In the genomic region with DNA sequence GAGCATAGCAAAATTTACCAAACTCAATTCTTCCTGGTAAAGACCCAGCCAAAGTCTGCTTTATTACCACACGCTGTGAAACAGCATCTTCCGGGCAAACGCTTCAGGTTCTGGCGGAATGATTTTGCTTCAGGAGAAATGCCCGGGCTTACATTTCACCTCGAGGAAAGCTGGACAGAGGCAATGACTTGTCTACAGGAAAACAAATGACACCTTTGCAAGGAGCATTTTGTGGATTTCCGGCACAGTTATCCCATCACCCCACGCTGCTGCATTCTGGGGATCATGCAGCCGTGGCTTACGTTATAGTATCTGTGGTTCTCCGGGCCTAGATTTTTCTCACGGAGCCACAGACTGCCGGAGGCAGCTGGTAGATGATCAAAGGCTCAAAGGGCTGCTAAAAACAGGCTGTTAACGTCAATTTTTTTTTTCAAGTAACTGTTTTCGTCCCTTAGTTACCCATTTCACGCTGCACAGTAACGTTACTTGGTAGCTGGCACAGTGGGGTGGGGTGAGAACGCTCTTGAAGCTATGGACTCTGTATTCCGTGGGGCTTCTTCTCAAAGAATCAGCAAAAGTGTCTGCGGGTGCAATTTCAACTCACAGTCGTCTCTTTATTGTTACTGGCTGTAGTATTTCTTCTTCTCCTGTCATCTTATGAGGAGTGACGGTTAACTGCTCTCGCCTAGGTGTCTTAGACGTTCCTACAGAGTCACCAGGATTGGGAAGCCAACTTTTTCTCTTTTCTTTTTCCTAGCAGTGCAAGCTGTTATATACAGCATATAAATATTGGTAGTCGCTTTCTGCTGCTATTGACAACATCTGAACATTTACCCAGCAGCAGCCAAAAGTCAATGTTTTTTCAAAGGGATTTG, we compare ENCODE assay signal across 13 mouse cellular contexts.
DNase-seq lines count a peak whose midpoint lies in the region; ATAC-seq and TF ChIP-seq lines count a peak whose summit lies in the region.
"Had no signal": no experiment of that assay in that cellular context is flagged by ENCODE, and none has a peak within 500 bp of the region (broad histone marks: within the 10 kb centered on the region; RNA-seq: fewer than 3 reads in every experiment).

No protein-coding gene starts in this region.

- no peak overlapping the region for H3K4me3 ChIP-seq in cerebellum, adult 2 months (replicated peaks; ENCODE audit: insufficient read depth, low read depth, low read length)
- H3K4me3 ChIP-seq in hindbrain, embryonic 16.5 days (ENCODE audit: low read length): no peak overlapping the region
- H3K4me3 ChIP-seq in hindbrain, embryonic 12.5 days: no peak overlapping the region
- no peak overlapping the region for H3K4me3 ChIP-seq in lung, postnatal 0 days (ENCODE audit: low read depth, low read length)
- H3K4me3 ChIP-seq: erythroblast, embryonic 14.5 days had no signal

- no peaks in the 10 kb centered on the region for H3K9me3 ChIP-seq in hindbrain, embryonic 16.5 days (ENCODE audit: control insufficient read depth, low read length)
- H3K9me3 ChIP-seq in hindbrain, embryonic 12.5 days (replicated peaks): no peaks in the 10 kb centered on the region
- H3K9me3 ChIP-seq in lung, postnatal 0 days (ENCODE audit: low read length): no peaks in the 10 kb centered on the region

- no peak for TF ChIP-seq POLR2A in cerebellum, adult 2 months (IDR thresholded peaks at IDR 0.05; ENCODE audit: borderline replicate concordance, insufficient read depth, low read length)

- no peak overlapping the region for H3K27ac ChIP-seq in cerebellum, adult 2 months (ENCODE audit: insufficient read depth, low read length)
- no peak overlapping the region for H3K27ac ChIP-seq in hindbrain, embryonic 16.5 days (ENCODE audit: low read depth, low read length)
- H3K27ac ChIP-seq in hindbrain, embryonic 12.5 days: no peak overlapping the region
- H3K27ac ChIP-seq in lung, postnatal 0 days (ENCODE audit: low read length): no peak overlapping the region

- 22% methylated on average over 25 of the region's 25 CpGs for WGBS in cerebellum, adult 2 months
- 50% methylated on average over 25 of the region's 25 CpGs for WGBS in hindbrain, embryonic 16.5 days
- 71% methylated on average over 25 of the region's 25 CpGs for WGBS in hindbrain, embryonic 12.5 days
- 50% methylated on average over 25 of the region's 25 CpGs for WGBS in lung, postnatal 0 days

- H3K4me2 ChIP-seq in hindbrain, embryonic 16.5 days (ENCODE audit: low read length): peak overlapping the region; percentile 28
- no peak overlapping the region for H3K4me2 ChIP-seq in hindbrain, embryonic 12.5 days (replicated peaks)
- no peak overlapping the region; the same call in 1 of the 2 replicates for H3K4me2 ChIP-seq in lung, postnatal 0 days (replicated peaks; ENCODE audit: low read depth, low read length)

- ATAC-seq in hindbrain, embryonic 16.5 days: no peak
- ATAC-seq in hindbrain, embryonic 12.5 days (ENCODE audit: low FRiP score): no peak
- peak; percentile 63 for ATAC-seq in lung, postnatal 0 days

- DNase-seq in cerebellum, adult 2 months: peak; percentile 2 to 13
- no peak for DNase-seq in cerebellum, postnatal 36 days
- DNase-seq in lung, postnatal 0 days (ENCODE audit: low spot score): peak; percentile 5
- no peak for DNase-seq in lung, postnatal 36 days
- peak; percentile 18 for DNase-seq in neural tube, embryonic 10.5 days (ENCODE audit: extremely low spot score, low spot score)
- DNase-seq in ovary, postnatal 10 days (ENCODE audit: low spot score): no peak
- DNase-seq: heart, adult 11 months; kidney, postnatal 14 days; spleen, adult 18-20 months; thymus, adult 2 months had no signal

- TF ChIP-seq EP300 in lung, postnatal 0 days (IDR thresholded peaks at IDR 0.05): no peak

- no peaks in the 10 kb centered on the region for H3K27me3 ChIP-seq in cerebellum, adult 2 months (ENCODE audit: control insufficient read depth, insufficient read depth, low read length)
- no peaks in the 10 kb centered on the region for H3K27me3 ChIP-seq in hindbrain, embryonic 16.5 days (replicated peaks; ENCODE audit: control insufficient read depth, insufficient read depth, low read length)
- no peaks in the 10 kb centered on the region for H3K27me3 ChIP-seq in hindbrain, embryonic 12.5 days
- no peaks in the 10 kb centered on the region for H3K27me3 ChIP-seq in lung, postnatal 0 days (replicated peaks; ENCODE audit: insufficient read depth, low read length)

- no peaks in the 10 kb centered on the region for H3K36me3 ChIP-seq in hindbrain, embryonic 16.5 days (ENCODE audit: control insufficient read depth, insufficient read depth, low read length)
- no peaks in the 10 kb centered on the region for H3K36me3 ChIP-seq in hindbrain, embryonic 12.5 days
- no peaks in the 10 kb centered on the region for H3K36me3 ChIP-seq in lung, postnatal 0 days (ENCODE audit: insufficient read depth, low read length)

- no peaks in the 10 kb centered on the region for H3K4me1 ChIP-seq in cerebellum, adult 2 months (ENCODE audit: control insufficient read depth, insufficient read depth, low read length)
- peaks cover 4% of the 10 kb centered on the region; the same call in 1 of the 2 replicates for H3K4me1 ChIP-seq in hindbrain, embryonic 16.5 days (ENCODE audit: control insufficient read depth, insufficient read depth, low read depth, low read length)
- H3K4me1 ChIP-seq in hindbrain, embryonic 12.5 days: no peaks in the 10 kb centered on the region
- H3K4me1 ChIP-seq in lung, postnatal 0 days (ENCODE audit: insufficient read depth, low read depth, low read length): no peaks in the 10 kb centered on the region

- TF ChIP-seq CTCF in cerebellum, adult 2 months (IDR thresholded peaks at IDR 0.05; ENCODE audit: borderline replicate concordance, insufficient read depth, low read depth, low read length): no peak
- TF ChIP-seq CTCF in lung, postnatal 0 days (IDR thresholded peaks at IDR 0.05): no peak

- H3K9ac ChIP-seq in hindbrain, embryonic 16.5 days (ENCODE audit: low read depth, low read length): no peak overlapping the region
- H3K9ac ChIP-seq in hindbrain, embryonic 12.5 days: no peak overlapping the region
- no peak overlapping the region for H3K9ac ChIP-seq in lung, postnatal 0 days (replicated peaks; ENCODE audit: low read depth)

Comparison
In these comparisons a context has a peak if more than half of its experiments do, and no peak if none do; other contexts are left out.
1. DNase-seq: peak in cerebellum, adult 2 months (2 of 2), lung, postnatal 0 days (single experiment) and neural tube, embryonic 10.5 days (single experiment); none in cerebellum, postnatal 36 days (0 of 2), lung, postnatal 36 days (single experiment) and ovary, postnatal 10 days (single experiment).